Comparison of ENCODE assay signal across 22 mouse cellular contexts in genomic region chr11:33140111-33140460, GRCm38 (mm10). TPM values are rescaled to one million over a fixed set of nuclear protein-coding genes. Genes with fewer than 3 reads are reported as not detected.
"Had no signal": no experiment of that assay in that cellular context is flagged by ENCODE, and none has a peak within 500 bp of the region (broad histone marks: within the 10 kb centered on the region; RNA-seq: fewer than 3 reads in every experiment).

No protein-coding gene starts in this region.

- H3K36me3 ChIP-seq: kidney, embryonic 15.5 days; limb, embryonic 15.5 days; liver, embryonic 15.5 days; lung, embryonic 15.5 days had no signal

- H3K9ac ChIP-seq: kidney, embryonic 15.5 days; limb, embryonic 12.5 days; limb, embryonic 15.5 days; liver, embryonic 15.5 days; lung, embryonic 15.5 days had no signal

- H3K4me1 ChIP-seq: liver, embryonic 15.5 days had no signal

- H3K9me3 ChIP-seq: kidney, embryonic 15.5 days; limb, embryonic 12.5 days; limb, embryonic 15.5 days; liver, embryonic 15.5 days; lung, embryonic 15.5 days had no signal

- H3K4me3 ChIP-seq: kidney, embryonic 15.5 days; left cerebral cortex, adult 2 months; limb, embryonic 12.5 days; limb, embryonic 15.5 days; liver, embryonic 15.5 days; lung, embryonic 15.5 days had no signal

- H3K4me2 ChIP-seq: kidney, embryonic 15.5 days; limb, embryonic 12.5 days; limb, embryonic 15.5 days; liver, embryonic 11.5 days; liver, embryonic 15.5 days; lung, embryonic 15.5 days; midbrain, embryonic 11.5 days had no signal

- H3K27ac ChIP-seq: kidney, embryonic 15.5 days; left cerebral cortex, adult 2 months; limb, embryonic 12.5 days; limb, embryonic 15.5 days; liver, embryonic 15.5 days; lung, embryonic 15.5 days had no signal

- DNase-seq: kidney, adult 11 months; kidney, adult 8-10 months; kidney, postnatal 10 days; kidney, postnatal 36 days; layer of hippocampus, postnatal 36 days; lung, adult 18-20 months; lung, postnatal 14 days; lung, postnatal 4 days; midbrain, embryonic 14.5 days; thymus, adult 18-20 months; thymus, postnatal 36 days had no signal

RNA-seq across cellular contexts. Expression of gene Fgf18, which starts 7.1 kb away (rescaled TPM):
- total RNA-seq: megakaryocyte progenitor cell, adult 5-6 weeks; megakaryocyte-erythroid progenitor cell, adult 5-6 weeks had no signal
- polyA plus RNA-seq: small intestine, adult 2 months had no signal
